Mouse (Mus musculus) brain, embryonic 14.5 days (tissue): ENCODE data around the gene Stard9. TPM values are rescaled to one million over a fixed set of nuclear protein-coding genes. Genes with fewer than 3 reads are reported as not detected.

Source experiments
- DNase-seq: peaks from one replicate; pipeline ENCODE4 v3.0.0-alpha.2; 2011; ENCODE audit warnings: low read depth
- CTCF ChIP-seq: fragments of 200-500 bp; IDR thresholded peaks from 2 replicates; pipeline ENCODE4 v1.5.1; 2012; ENCODE audit warnings: inconsistent platforms, mild to moderate bottlenecking, moderate library complexity, borderline replicate concordance; ENCODE audit not compliant: insufficient read depth, insufficient read length; ENCODE audit errors: extremely low read depth
- POLR2A ChIP-seq: fragments of 200-500 bp; IDR thresholded peaks from 2 replicates; pipeline ENCODE4 v1.6.1; 2012; ENCODE audit warnings: mild to moderate bottlenecking, inconsistent platforms, borderline replicate concordance; ENCODE audit not compliant: poor library complexity, insufficient read depth, insufficient read length, severe bottlenecking; ENCODE audit errors: extremely low read depth
- polyA plus RNA-seq: library from polyadenylated mRNA; depleted of rRNA; stranded (reverse); fragments of >200 nt; gene quantifications from 2 replicates; pipeline ENCODE4 v1.2.3, GENCODE M21; 2012; rRNA removed

The Stard9 gene
- polyA plus RNA-seq: 14.6 and 16.1 TPM in 2 replicates

DNA sequence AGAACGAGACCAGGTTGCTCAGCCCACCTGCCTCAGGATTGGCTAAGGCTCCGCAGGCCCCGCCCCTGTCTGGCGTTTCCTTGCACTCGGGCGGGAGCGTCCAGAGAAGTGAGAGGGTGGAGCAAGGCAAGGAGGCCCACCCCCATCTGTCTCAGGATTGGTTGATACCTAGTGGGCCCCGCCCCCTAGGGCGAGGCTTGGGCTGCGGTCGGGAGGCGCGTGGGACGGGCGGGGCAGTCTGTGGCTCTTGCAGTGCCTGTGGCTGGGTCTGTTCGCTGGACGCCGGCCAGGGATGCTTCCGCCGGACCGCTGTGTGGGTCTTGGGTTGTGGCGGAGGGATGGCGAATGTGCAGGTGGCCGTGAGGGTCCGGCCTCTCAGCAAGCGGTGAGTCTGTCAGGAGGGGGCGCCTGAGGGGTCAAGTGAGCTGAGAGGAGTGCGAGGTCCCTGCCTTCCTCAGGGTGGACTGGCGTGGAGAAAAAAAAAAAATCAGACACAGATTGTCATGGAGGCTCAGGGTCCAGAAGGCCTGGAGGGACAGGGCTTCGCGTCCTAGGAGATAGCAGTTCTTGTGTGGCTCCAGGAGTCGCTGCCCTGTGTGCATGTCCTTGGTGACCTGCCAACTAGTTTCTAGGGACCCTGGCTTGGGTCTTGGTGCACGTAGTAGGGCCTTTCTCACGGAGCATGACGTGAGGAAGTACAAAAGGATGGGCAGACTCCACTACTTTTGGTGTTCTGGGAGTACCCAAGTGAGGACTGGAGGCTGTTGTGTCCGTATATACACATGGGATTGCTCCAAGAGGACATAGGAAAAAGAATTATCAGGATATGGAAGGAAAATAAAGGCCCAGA lies at the start of gene Stard9:
Gene Stard9, plus strand, starts transcription at position 236 of the 850 bp plus-strand sequence.
- TF ChIP-seq CTCF (no peak), POLR2A (no peak)
- DNase-seq: peak; percentile 100

DNA sequence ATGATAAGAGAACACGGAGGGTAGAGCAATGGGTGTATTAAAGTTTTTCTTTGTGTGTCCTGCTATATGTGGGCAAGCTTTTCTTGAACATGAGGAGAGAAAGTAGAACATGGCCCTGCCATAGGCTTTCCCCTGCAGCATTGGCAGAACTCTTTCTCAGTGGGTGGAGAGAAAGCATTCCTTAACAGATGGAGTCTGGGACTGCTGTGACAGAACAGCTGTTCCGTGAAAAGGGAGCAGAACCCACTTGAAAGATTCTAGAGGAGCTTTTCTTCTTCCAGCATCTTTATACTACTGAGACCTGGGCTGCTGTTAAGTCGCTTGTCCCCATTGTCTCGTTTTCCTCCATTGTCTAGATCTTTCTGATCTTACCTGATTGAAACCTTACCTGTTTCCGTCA lies 39.2 kb upstream of the Stard9 start:
- TF ChIP-seq POLR2A: no peak
- no peak for DNase-seq

DNA sequence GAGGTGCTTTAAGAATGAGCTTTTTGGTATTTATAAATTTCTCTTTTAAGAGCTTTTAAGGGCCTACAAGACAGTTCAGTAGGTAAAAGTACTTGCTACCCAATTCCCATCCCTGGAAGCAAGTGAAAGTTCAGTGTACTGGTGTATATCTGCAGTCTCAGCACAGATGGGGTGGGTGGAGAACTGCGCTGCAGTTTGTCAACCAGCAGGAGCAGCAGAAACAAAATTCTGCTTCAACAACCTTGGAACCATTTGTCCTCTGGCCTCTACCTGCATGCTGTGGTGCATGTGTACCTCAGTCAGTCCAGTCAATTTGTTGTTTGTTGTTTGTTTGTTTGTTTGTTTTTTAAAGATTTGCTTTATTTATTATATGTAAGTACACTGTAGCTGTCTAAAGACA lies 36.7 kb upstream of the Stard9 start:
- DNase-seq: no peak
- TF ChIP-seq CTCF (no peak), POLR2A (no peak)

DNA sequence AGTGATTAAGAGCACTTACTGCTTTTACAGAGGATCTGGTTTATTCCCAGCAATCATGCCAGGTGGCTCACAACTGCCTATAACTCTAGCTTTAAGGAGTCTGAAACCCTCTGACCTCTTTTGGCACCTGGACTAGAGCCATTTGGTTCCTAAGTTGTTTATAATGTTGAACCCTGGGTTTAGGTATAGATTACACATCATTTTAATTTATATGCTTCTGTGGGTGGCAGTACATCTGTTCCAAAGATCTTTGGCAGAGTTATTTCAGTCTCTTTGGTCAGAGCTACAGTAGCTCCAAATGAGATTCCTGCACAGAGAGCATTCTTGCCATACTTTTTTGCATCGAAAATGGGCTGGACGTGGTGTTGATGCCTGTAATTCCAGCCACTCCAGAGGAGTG lies 31.2 kb upstream of the Stard9 start:
- TF ChIP-seq POLR2A: no peak
- TF ChIP-seq CTCF: no peak
- DNase-seq: no peak

DNA sequence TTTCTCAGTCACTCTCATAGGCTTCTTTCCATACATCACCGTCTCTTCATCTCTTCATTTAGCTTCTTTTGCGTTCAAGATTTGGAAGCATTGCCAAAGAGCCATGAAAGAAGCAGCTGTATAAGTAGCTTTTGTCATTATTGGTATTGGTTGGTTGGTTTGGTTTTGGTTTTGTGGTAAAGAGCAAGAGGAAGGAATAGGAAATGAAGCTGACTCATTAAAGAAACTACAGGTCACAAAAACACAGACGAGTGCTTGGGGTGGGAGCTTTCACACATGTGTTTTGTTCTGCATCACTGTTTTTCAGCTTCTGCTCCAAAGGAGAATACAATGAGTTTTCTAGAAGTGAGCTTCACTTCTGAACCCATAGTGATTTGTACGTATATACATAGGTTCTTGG lies 29.4 kb upstream of the Stard9 start:
- no peak for TF ChIP-seq POLR2A
- TF ChIP-seq CTCF: no peak
- no peak for DNase-seq

DNA sequence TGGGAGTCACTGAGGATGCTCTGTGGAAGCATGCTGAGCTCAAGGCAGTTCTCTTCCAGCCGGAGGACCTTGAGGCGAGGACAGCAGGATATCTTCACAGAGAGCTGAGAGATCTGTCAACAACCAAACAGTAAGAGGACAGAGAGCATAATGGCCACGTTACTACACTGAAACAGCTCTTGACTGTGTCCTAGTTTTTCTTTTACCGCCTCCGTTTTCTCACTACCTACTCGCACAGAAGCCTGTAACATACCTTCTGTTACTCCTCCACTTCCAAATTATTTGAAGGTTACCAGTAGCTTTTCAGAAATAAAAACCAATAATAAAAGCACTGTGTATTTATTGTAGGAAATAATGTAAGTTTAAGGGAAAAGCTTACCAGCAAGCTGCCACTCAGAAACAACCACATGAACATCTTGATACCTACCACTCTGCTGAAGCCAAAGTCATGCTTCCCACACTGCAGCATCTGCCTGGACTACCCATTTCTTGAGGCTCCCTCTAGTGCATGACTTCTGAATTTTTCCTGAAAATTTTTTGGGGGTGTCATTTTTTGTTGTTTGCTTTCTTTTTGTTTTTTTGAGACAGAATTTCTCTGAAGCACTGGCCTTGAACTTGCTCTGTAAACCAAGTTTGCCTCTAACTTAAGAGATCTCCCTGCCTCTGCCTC lies 22.8 kb upstream of the Stard9 start:
- TF ChIP-seq POLR2A (no peak), CTCF (peak; percentile 39; the same call in 1 of the 2 replicates)
- DNase-seq: no peak

DNA sequence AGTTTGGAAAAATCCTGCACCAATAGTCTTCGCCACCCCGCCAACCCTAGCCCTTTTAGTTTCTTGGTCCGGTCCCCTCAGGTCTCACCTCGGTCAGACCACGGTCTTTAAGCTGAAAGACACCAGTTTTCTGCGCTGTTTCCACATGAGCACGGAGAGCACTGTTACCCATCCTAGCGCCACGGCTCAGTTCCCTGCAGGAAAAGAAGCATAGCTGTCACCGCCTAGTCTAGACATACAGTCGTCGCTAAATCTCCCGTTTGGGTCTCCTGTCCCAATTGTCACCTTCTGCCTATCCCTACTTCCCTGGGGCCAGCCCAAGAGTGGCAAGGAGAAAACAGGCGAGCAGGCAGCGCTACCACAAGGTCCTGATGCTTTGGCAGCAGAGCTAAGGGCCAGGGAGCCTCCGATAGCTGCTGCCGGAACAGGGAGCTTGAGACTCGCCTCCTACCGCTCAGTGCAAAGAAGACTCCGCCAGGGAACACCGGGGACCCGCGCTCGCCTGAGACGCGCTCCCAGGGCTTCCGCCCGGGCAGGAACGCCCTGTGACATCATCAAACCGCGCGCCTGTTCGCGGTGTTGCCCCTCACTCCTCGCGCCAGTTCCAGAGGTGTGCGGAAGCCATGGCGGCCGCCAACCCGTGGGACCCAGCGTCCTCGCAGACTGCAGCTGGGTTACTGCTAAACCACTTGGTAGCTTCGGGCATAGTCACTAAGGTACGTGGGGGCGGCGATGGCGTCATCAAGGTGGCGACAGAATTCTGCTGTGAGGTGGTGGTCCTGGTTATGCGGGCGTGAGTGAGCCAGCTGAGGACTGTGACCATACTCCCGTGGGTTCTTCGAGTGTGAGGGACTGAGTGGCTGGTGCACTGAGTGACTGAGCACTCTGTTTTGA lies 19.8 kb upstream of the Stard9 start, which contains the start of the genes Haus2 and Lrrc57:
Gene Haus2, plus strand, starts transcription at position 554 of the 894 bp plus-strand sequence.
Gene Lrrc57, minus strand, starts transcription at position 691 of the 894 bp plus-strand sequence.
- DNase-seq: peak; percentile 96
- TF ChIP-seq CTCF (peak; percentile 19; the same call in 1 of the 2 replicates), POLR2A (peak; percentile 81; the same call in 1 of the 2 replicates)

DNA sequence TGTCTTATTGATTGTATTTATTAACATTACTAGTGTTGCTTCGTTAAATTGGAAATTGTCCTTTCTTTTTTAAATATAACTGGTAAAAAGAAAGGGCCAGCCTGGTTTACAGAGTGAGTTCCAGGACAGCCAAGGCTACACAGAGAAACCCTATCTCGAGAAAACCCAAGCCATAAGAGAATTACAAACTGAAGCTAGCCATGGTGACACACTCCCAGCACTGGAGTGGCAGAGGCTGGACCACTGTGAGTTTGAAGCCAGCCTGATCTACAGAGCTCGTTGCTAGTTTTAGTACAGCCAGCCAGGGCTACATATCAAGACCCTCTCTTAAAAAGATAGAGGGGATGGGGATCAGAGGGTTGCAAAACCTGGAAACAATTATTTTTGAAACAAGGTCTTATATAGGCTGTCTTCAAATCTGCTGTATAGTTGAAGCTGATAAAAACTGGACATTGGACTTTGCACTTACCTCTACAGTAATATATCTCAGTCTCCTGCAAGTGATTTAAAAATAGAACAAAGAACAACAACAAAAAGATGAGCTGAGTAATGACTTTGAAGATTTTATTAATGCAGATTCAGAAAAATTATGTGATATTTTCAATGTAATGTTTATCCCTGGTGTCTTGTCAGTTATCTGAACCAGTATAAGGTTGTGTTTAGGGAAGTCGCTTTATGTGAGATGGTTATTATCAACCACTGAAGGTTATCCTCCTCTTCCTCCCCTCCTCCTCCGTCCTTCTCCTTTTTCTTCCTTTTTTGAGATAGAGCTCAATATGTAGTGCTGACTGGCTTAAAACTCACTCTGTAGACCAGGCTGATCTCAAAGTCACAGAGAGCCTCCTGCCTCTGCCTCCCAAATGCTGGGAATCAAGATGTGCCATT lies 12.4 kb upstream of the Stard9 start:
- no peak for TF ChIP-seq POLR2A
- no peak for TF ChIP-seq CTCF
- DNase-seq: no peak

DNA sequence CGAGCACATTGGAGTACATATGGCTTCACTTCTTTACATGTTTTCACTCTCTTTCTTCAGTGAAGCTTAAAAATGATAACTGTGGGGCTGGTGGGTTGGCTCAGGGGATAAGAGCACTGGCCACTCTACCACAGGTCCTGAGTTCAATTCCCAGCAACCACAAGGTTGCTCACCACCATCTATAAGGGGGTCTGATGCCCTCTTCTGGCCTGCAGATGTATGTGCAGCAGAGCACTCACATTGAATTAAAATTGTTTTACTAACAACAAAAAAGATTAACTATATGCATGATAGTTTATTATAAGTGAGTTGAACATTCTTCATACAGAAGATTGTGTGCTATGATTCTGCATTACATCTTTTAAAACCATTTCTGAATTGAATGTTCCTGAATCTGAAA lies 9.4 kb upstream of the Stard9 start:
- TF ChIP-seq POLR2A (no peak), CTCF (peak; percentile 12; the same call in 1 of the 2 replicates)
- DNase-seq: no peak

DNA sequence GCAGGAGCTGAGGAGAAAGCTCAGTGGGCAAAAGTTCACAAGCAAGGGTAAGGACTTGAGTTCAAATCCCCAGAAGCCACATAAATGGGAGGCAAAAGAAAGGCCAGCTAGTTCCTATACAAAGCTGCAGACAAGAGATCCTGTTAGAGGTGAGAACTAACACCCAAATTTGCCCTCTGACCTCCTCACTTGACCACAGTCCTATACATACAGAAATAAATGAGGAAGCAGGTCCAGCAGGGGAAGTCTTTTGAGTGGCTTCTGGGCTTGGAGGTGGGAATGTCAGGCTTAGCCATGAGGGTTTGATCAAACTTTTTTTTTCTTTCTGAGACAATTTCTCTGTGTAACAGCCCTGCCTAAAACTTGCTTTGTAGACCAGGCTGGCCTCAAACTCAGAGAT lies 6.0 kb upstream of the Stard9 start:
- TF ChIP-seq POLR2A (no peak), CTCF (no peak)
- DNase-seq: no peak
